Mouse (Mus musculus): ENCODE measurements around the gene Etnk1.

Etnk1 gene

DNA sequence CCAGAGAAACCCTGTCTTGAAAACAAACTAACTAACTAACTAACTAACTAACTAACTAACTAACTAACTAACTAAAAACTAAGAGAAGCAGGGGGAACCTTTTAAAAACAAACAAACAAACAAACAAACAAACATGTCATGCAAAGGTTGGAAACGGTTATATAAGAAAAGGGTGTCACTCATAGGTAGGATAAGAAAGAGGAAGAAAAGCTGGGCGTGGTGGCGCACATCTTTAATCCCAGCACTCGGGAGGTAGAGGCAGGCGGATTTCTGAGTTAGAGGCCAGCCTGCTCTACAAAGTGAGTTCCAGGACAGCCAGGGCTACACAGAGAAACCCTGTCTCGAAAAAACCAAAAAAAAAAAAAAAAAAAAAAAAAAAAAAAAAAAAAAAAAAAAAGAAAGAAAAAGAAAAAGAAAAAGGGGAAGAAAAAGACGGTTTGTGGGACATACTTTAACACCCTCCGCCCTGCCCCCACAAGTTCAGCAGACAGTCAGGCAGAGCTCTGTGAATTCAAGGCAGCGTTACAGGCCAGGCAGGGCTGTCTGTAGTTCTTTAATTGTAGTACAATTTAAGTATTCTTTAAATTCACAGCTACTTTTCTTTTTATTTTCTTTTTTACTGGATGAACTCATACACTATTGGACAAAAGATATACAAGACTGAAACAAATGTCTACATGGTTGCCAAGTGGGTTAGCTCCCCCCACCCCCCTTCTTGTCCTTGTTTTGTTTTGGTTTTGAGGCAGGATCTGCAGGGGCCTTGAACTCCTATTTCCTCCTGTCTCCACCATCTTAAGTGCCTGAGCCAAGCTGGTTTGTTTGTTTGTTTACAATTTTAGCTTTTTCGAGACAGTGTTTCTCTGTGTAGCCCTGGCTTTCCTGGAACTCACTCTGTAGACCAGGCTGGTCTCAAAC lies 15.7 kb upstream of the Etnk1 start:
- DNase-seq: peak; percentile 71

DNA sequence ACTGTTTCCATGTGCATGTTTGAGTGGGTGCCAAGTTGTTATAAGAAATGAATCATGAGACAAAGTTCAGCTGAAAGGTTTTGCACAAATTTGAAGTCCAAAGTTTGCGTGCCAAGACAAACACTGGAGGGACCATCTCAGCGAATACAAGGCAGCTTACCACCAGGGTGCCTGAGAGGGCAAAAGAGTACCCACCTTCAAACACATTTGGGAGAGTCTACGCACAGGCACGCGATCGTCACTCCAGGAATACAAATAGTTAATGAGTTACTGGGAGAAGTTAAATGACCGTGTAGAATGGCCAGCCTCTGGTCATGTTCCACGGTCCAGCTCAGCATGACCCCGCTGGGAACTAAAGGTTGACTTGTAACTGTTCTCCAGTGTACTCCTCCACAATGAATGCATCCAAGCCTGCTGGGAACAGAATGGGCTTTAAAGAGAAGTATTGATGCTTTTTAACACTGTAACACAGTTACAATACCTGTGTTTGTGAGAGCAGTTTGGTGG lies 14.6 kb upstream of the Etnk1 start:
- DNase-seq: no peak

DNA sequence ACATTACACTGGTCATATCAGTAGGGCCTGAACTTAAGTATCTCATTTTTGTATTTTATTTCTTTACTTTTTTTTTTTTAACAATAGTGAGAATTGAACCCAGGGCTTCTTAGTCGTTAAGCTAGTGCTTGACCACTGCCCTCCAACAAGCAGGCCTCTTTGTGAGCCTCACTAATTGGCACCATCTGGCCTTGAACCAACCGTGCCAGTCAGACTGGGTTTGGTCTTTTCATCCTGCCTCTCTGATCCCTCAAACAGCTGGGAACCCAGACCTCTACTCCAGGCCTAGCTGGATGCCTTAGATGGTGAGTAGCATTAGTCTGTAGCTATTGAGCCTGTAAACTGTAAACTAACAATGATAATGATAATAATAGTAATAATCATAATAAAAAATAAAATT lies 13.9 kb upstream of the Etnk1 start:
- no peak for DNase-seq

DNA sequence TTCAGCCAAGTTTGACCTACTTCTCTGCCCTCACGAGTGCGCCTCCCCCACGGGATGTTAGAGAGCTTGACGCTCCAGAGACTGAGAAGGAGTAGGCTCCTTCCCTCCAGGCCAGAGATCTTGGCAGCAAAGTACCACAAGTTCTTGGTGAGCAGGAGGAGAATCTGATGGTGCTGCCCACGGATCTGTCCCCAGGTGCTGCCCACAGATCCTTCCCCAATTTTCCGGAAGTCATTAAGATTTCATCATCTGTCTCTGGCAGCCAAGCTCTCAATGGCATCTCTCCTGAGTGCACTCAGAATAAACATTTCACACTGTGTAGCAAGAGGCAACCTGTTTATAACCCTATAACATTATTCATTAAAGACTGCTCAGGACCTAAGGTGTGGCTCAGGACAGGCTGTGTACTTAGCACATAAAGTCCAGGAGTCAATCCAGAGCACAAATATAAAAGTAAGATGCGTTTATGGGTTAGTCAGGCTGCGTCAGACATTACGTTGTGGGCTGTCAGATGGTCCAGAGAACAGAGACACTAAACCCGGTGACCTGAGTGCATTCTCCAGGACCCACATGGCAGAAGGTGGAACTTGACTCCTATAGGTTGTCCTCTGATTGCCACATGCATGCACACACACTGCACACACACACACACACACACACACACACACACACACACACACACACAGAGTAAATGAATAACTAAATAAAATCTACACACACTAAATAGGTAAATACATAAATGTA lies 13.1 kb upstream of the Etnk1 start:
- DNase-seq: peak; percentile 42

DNA sequence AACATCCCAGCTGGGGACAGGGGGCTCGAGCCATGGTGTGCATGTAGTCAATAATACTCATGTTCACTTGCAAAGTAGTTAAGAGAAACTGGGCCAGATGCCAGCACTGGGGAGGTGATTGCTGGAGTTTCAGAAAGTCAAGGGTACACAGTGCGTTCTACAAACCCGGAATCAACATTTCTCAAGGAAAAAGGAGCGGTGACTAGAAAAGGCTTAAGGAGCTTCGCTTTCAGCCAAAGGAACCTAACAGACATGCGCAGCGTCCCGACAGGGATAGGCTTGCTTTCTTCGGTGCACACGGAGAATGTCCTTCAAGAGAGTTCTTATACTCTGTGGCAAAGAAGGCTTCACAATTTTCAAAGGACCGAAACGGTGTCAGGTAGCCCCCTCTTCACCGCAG lies 12.1 kb upstream of the Etnk1 start:
- no peak for DNase-seq

GRCm38 (mm10) chr6:143155996-143156395 lies 11.0 kb upstream of the Etnk1 start:
- no peak for DNase-seq

DNA sequence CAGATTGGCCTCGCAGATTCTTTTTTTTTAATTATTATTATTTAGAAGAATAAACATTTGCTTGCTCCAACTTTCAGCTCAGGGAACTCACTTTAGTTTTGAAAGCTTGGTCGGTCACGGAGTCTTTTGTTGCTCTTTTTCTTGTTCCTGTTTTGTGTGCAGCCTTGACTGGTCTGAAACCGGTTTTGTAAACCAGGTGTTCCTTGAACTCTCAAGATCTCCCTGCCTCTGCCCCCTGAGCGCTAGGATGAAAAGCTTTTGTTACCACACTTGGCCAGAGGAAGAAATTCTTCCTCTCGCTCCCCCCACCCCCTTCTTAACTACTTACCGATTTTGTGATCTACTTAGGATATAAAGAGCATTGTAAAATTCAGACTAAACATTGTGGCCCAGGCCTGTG lies 10.3 kb upstream of the Etnk1 start:
- peak; percentile 62 for DNase-seq

DNA sequence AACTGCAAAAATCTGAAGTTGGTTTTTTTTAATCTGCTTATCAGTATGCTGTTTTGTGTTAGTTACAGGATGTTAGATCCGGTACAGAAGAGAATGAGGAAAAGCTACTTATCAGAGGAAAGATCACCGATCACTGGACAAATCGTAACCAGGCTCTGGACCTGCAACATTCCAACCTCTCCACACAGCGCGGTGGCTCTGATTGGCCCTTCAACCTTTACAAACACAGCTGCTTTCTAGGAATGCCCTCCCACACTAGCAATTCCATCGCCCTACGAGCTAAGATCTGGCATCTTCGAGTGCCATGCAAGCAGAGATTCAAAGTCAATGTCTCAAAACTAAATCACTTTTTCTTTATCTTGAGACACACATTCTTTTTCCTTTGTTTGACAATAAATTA lies 9.6 kb upstream of the Etnk1 start:
- no peak for DNase-seq

GRCm38 (mm10) chr6:143160572-143161231 lies 6.3 kb upstream of the Etnk1 start:
- DNase-seq: no peak

- peak; percentile 72 for DNase-seq
Measured at GRCm38 (mm10) chr6:143162161-143162877, 4.7 kb upstream of the Etnk1 start.

- no peak for DNase-seq
Measured at GRCm38 (mm10) chr6:143163956-143164905, 2.8 kb upstream of the Etnk1 start.

GRCm38 (mm10) chr6:143164906-143165255 lies 2.1 kb upstream of the Etnk1 start:
- DNase-seq: no peak

DNA sequence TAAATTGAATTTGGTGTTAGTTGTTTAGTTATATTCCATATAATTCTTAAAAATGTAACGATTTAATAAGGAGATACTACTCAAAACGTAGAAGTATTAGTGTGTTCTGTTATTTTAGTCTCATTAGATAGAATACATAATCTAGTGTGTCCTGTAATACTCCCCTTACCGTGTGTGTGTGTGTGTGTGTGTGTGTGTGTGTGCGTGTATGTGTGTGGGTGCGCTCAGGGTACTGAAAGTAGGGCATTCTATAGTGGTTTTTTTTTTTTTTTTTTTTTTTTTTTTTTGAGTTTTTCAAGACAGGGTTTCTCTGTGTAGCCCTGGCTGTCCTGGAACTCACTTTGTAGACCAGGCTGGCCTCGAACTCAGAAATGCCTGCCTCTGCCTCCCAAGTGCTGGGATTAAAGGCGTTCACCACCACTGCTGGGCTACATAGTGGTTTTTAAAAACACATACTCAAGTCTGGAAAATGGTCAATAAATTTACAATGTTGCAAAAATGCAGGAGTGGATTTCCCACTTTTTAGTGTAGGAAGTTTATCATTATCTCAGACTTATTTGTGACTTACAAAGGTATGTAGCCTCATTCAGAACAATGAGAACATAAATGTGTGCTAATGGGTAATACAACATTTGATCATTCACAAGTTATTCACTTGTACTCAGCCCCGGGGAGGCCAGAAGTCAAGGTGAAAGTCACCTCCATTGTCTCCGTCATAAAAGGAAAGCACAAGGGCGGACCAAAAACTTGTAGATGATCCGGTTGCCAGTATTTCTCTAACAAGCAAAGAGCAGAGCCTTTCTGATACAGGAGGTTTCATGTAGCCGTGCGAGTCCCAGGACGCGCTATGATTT lies 1.4 kb upstream of the Etnk1 start:
- no peak for DNase-seq

DNA sequence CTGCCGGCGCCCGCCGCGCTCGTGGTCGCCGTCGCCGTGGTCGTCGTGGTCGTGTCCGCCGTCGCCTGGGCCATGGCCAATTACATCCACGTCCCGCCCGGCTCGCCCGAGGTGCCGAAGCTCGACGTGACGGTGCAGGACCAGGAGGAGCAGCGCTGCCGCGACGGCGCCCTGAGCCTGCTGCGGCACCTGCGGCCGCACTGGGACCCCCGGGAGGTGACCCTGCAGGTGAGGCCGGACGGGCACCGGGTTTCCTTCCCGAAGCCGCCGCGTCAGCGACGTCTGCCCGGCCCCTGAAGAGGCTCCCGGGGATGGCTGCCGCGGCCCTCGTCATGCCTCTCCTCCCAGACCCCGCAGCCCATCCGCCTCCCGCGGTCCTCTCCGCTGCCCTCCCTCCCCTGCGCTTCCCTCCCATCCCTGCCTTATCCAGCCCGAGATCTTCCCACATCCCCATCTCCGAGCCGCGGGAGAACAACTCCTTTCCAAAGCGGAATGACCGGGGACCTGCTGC lies 443 bp downstream of the Etnk1 start:
- no peak for DNase-seq

GRCm38 (mm10) chr6:143167981-143168674 lies 1.1 kb downstream of the Etnk1 start:
- DNase-seq: no peak

DNA sequence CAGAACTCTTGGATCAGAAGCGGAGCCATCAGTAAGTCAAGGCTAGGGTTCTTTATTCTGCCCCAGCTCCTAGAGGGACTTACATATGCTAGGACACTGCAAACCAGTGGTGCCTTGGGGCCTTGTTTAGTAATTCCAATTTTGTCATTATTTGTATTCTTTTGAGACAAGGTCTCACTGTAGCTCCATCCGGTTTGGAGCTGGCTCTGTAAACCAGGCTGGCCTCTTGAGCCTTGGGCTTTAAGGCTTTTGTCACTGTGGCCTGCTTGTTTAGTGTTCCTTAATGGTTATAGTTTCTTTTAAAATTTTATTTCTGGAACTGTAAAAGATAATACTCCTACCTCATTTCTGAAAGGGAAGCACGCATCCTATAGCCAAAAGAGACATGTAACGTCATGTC lies 2.4 kb downstream of the Etnk1 start:
- DNase-seq: no peak

- DNase-seq: no peak
Measured at GRCm38 (mm10) chr6:143170166-143170960, 3.3 kb downstream of the Etnk1 start.

- DNase-seq: no peak
Measured at GRCm38 (mm10) chr6:143171066-143171465, 4.0 kb downstream of the Etnk1 start.

Measured in thymus, postnatal 14 days (tissue).